Comparison of ENCODE assay signal across 8 mouse cellular contexts in the genomic region with DNA sequence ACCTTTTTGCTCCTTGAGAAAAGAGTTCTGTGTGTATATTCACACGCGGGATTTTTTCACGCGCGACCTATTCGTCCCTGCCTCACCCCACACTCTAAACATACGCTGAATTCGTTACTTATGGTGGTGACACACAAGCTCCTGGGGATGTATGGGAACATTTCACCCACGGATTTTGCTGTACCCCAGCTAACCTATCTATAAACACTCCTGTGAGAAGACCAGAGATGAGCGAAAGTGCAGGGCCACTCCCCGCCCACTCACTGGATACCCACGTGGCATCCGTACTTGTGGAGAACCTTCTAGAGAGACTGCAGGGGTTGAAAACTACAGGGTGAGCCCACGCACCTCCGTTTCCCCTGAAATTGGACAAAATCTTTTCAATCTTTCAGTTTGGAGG. TPM values are rescaled to one million over a fixed set of nuclear protein-coding genes. Genes with fewer than 3 reads are reported as not detected.
DNase-seq lines count a peak whose midpoint lies in the region; ATAC-seq lines count a peak whose summit lies in the region.

No protein-coding gene starts in this region.

- peak overlapping the region; percentile 32 for H3K9ac ChIP-seq in forebrain, embryonic 11.5 days (ENCODE audit: low read length)
- peak overlapping the region; percentile 61 for H3K9ac ChIP-seq in intestine, embryonic 14.5 days (ENCODE audit: low read length)
- peak overlapping the region; percentile 67 for H3K9ac ChIP-seq in lung, embryonic 16.5 days (ENCODE audit: low read length)
- peak overlapping the region; percentile 13; the same call in 1 of the 2 replicates for H3K9ac ChIP-seq in stomach, embryonic 15.5 days

- no peaks in the 10 kb centered on the region for H3K9me3 ChIP-seq in forebrain, embryonic 11.5 days (ENCODE audit: control insufficient read depth, low read length)
- no peaks in the 10 kb centered on the region for H3K9me3 ChIP-seq in intestine, embryonic 14.5 days (ENCODE audit: control insufficient read depth, low read length)
- no peaks in the 10 kb centered on the region for H3K9me3 ChIP-seq in lung, embryonic 16.5 days (ENCODE audit: control insufficient read depth, low read length)
- H3K9me3 ChIP-seq in stomach, embryonic 15.5 days = no peaks in the 10 kb centered on the region

- H3K4me3 ChIP-seq in forebrain, embryonic 11.5 days (ENCODE audit: low read depth, low read length) = peak overlapping the region; percentile 86
- H3K4me3 ChIP-seq in intestine, embryonic 14.5 days (ENCODE audit: low read depth, low read length) = peak overlapping the region; percentile 43
- H3K4me3 ChIP-seq in lung, embryonic 16.5 days (ENCODE audit: low read length) = peak overlapping the region; percentile 81
- peak overlapping the region; percentile 82 for H3K4me3 ChIP-seq in stomach, embryonic 15.5 days (replicated peaks)

- DNase-seq in lung, adult 18-20 months = peak; percentile 39 to 42
- DNase-seq in lung, postnatal 25 days (ENCODE audit: low spot score) = no peak
- peak; percentile 57 for DNase-seq in forebrain, embryonic 11.5 days (ENCODE audit: low spot score)
- peak; percentile 73 for DNase-seq in intestine, embryonic 14.5 days (ENCODE audit: low spot score)
- no peak for DNase-seq in layer of hippocampus, postnatal 25 days (ENCODE audit: extremely low spot score in 1 of 2, low spot score in 1 of 2)
- DNase-seq in gastrocnemius, postnatal 10 days = no peak

- H3K27ac ChIP-seq in forebrain, embryonic 11.5 days (ENCODE audit: low read depth, low read length) = no peak overlapping the region
- peak overlapping the region; percentile 95; the same call in 1 of the 2 replicates for H3K27ac ChIP-seq in intestine, embryonic 14.5 days (ENCODE audit: low read depth)
- peak overlapping the region; percentile 64 for H3K27ac ChIP-seq in lung, embryonic 16.5 days (ENCODE audit: low read length)
- peak overlapping the region; percentile 90; the same call in 1 of the 2 replicates for H3K27ac ChIP-seq in stomach, embryonic 15.5 days

- no peak for ATAC-seq in forebrain, embryonic 11.5 days (replicated peaks; ENCODE audit: low FRiP score)
- ATAC-seq in intestine, embryonic 14.5 days (replicated peaks; ENCODE audit: low FRiP score, low TSS enrichment, low read depth) = no peak
- ATAC-seq in lung, embryonic 16.5 days (ENCODE audit: low read depth) = no peak
- no peak for ATAC-seq in stomach, embryonic 15.5 days (ENCODE audit: insufficient read depth, low FRiP score, low read depth)

- H3K27me3 ChIP-seq in forebrain, embryonic 11.5 days (ENCODE audit: control insufficient read depth, insufficient read depth, low read length) = peaks cover 19% of the 10 kb centered on the region
- H3K27me3 ChIP-seq in intestine, embryonic 14.5 days (replicated peaks; ENCODE audit: control insufficient read depth, insufficient read depth, low read length) = no peaks in the 10 kb centered on the region
- peaks cover 9% of the 10 kb centered on the region for H3K27me3 ChIP-seq in lung, embryonic 16.5 days (ENCODE audit: control insufficient read depth, insufficient read depth, low read depth, low read length)
- H3K27me3 ChIP-seq in stomach, embryonic 15.5 days (replicated peaks) = 0 out of 2 replicates have a peak, but pooled peaks cover 4% of the 10 kb centered on the region

- H3K4me1 ChIP-seq in forebrain, embryonic 11.5 days (replicated peaks; ENCODE audit: control insufficient read depth, insufficient read depth, low read length) = peaks cover 29% of the 10 kb centered on the region
- H3K4me1 ChIP-seq in intestine, embryonic 14.5 days (replicated peaks; ENCODE audit: control insufficient read depth, insufficient read depth, low read length) = peaks cover 13% of the 10 kb centered on the region
- H3K4me1 ChIP-seq in lung, embryonic 16.5 days (replicated peaks; ENCODE audit: control insufficient read depth, insufficient read depth, low read length) = peaks cover 33% of the 10 kb centered on the region
- H3K4me1 ChIP-seq in stomach, embryonic 15.5 days = peaks cover 26% of the 10 kb centered on the region

- H3K36me3 ChIP-seq in forebrain, embryonic 11.5 days (ENCODE audit: control insufficient read depth, insufficient read depth, low read length) = no peaks in the 10 kb centered on the region
- H3K36me3 ChIP-seq in intestine, embryonic 14.5 days (ENCODE audit: control insufficient read depth, insufficient read depth, low read length) = no peaks in the 10 kb centered on the region
- H3K36me3 ChIP-seq in lung, embryonic 16.5 days (ENCODE audit: control insufficient read depth, insufficient read depth, low read length) = no peaks in the 10 kb centered on the region
- no peaks in the 10 kb centered on the region for H3K36me3 ChIP-seq in stomach, embryonic 15.5 days

- under 1% methylated on average over 15 of the region's 15 CpGs for WGBS in forebrain, embryonic 11.5 days
- WGBS in intestine, embryonic 14.5 days = under 1% methylated on average over 15 of the region's 15 CpGs
- WGBS in lung, embryonic 16.5 days = under 1% methylated on average over 15 of the region's 15 CpGs
- 1% methylated on average over 15 of the region's 15 CpGs for WGBS in stomach, embryonic 15.5 days

- peak overlapping the region; percentile 82 for H3K4me2 ChIP-seq in forebrain, embryonic 11.5 days (ENCODE audit: low read depth, low read length, severe bottlenecking)
- H3K4me2 ChIP-seq in intestine, embryonic 14.5 days (ENCODE audit: low read length) = peak overlapping the region; percentile 93
- H3K4me2 ChIP-seq in lung, embryonic 16.5 days (ENCODE audit: low read depth, low read length) = peak overlapping the region; percentile 61
- peak overlapping the region; percentile 91 for H3K4me2 ChIP-seq in stomach, embryonic 15.5 days

RNA-seq across cellular contexts. Expression of a gene that starts 3.5 kb away (rescaled TPM):
- polyA plus RNA-seq in forebrain, embryonic 11.5 days (2014; fragmentation: Nextera tagmentation; extraction: Ambion mirVana) = 1,258 and 1,292 TPM in 2 replicates
- polyA plus RNA-seq in intestine, embryonic 14.5 days (2014; fragmentation: Nextera tagmentation; extraction: Ambion mirVana) = 1,100 and 1,123 TPM in 2 replicates
- polyA plus RNA-seq in lung, embryonic 16.5 days (2015; fragmentation: Nextera tagmentation; extraction: Ambion mirVana) = 458 and 500 TPM in 2 replicates
- polyA plus RNA-seq in stomach, embryonic 15.5 days (2015; fragmentation: Nextera tagmentation; extraction: Ambion mirVana) = 922 and 986 TPM in 2 replicates
- total RNA-seq in layer of hippocampus, postnatal 25 days (2021) = 100 to 1,000 TPM; 137 to 150 TPM
- 10 to 100 TPM; 33.2 to 52.1 TPM for total RNA-seq in gastrocnemius, postnatal 10 days (2021)

RNA-seq across cellular contexts. Expression of a gene that starts 46.1 kb away (rescaled TPM):
- polyA plus RNA-seq in forebrain, embryonic 11.5 days (2014; fragmentation: Nextera tagmentation; extraction: Ambion mirVana) = 5.3 and 6.8 TPM in 2 replicates
- polyA plus RNA-seq in intestine, embryonic 14.5 days (2014; fragmentation: Nextera tagmentation; extraction: Ambion mirVana) = 4.4 and 5.3 TPM in 2 replicates
- 2.5 and 2.8 TPM in 2 replicates for polyA plus RNA-seq in lung, embryonic 16.5 days (2015; fragmentation: Nextera tagmentation; extraction: Ambion mirVana)
- 2.9 and 4.4 TPM in 2 replicates for polyA plus RNA-seq in stomach, embryonic 15.5 days (2015; fragmentation: Nextera tagmentation; extraction: Ambion mirVana)
- 10 to 100 TPM; 26.3 to 27.9 TPM for total RNA-seq in layer of hippocampus, postnatal 25 days (2021)
- 1 to 10 TPM; 8.3 to 8.9 TPM for total RNA-seq in gastrocnemius, postnatal 10 days (2021)

Comparison
In these comparisons a context has a peak if more than half of its experiments do, and no peak if none do; other contexts are left out.
1. DNase-seq: peak in lung, adult 18-20 months (2 of 2), forebrain, embryonic 11.5 days (single experiment) and intestine, embryonic 14.5 days (single experiment); none in lung, postnatal 25 days (single experiment), layer of hippocampus, postnatal 25 days (0 of 2) and gastrocnemius, postnatal 10 days (single experiment).
2. H3K9ac ChIP-seq: peak in every context shown above with its lines; median percentile 67 in lung, embryonic 16.5 days; 61 in intestine, embryonic 14.5 days; 32 in forebrain, embryonic 11.5 days; 13 in stomach, embryonic 15.5 days.
3. Peak in every context shown above with its lines, with median percentiles within 50 percentile points of each other: H3K4me2 ChIP-seq and H3K4me3 ChIP-seq.